Mouse (Mus musculus): ENCODE data around the gene Plcl2.
"Not testable (repeated sequence)": the region's sequence is repeated elsewhere in the genome, so short reads cannot be mapped to it uniquely, and the experiment has no call there.

The Plcl2 gene

GRCm38 (mm10) chr17:50621996-50622395 is 112.8 kb downstream of the Plcl2 start:
- no peak for DNase-seq (ENCODE audit: low read depth, low spot score)

DNA sequence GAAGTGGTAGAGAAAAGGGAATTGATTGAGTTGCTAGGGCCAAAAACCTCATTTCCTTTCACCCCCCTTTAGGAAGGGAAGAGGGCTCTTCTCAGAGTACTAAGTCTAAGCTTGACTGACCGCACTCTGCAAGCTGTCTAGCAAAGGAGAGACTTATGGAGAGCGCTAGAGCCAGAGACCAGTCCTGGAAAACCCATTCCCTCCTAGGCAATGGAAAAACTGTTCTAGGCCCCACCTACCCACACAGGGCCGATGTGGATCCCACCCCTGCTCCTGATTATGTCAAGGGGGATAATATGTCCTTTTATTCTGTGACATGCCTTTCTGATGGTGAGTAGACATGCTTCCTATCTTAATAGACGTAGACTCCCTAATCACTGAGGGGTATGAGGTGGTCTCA is 116.4 kb downstream of the Plcl2 start:
- no peak for DNase-seq (ENCODE audit: low read depth, low spot score)

DNA sequence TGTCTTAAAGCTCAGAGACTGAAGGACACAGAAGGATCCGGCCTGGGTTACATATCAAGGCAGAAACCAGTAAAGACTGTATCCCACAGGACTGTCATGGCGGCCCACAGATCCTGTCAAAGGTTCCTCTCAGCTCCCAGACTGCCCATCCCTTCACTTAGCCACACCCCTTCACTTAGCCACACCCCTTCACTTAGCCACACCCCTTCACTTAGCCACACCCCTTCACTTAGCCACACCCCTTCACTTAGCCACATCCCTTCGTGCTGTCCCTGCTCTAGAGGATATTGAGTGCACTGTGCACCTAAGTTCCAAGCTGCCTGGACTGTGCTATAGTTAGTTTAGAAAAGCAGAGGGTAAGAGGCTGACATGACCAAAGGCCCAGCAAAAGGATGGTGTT is 118.5 kb downstream of the Plcl2 start:
- DNase-seq (ENCODE audit: low read depth, low spot score) = no peak

DNA sequence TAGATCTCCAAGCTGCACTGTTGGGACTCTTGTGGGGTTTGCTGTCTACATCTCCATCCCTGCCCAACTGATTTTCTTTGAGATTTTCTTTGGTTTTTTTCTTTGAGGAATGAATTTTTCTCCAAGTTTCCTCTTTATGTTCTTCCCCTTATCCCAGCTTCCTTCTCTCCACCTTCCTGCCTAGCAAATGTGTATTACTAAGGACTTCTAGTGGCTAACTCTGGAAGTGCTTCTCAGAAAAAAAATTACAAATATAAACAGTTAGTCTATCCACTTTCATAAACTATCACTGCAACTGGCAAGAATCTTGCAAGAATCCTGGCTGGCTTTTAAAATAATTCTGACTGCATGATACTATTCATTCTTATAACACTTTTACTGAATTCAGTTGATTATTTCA is 119.5 kb downstream of the Plcl2 start:
- DNase-seq (ENCODE audit: low read depth, low spot score) = no peak

- not testable (repeated sequence) for DNase-seq (ENCODE audit: low read depth, low spot score)
These were observed 121.8 kb downstream of the Plcl2 start for GRCm38 (mm10) chr17:50630992-50631391.

GRCm38 (mm10) chr17:50634008-50634871 is 125.0 kb downstream of the Plcl2 start:
- DNase-seq (ENCODE audit: low read depth, low spot score) = no peak

DNA sequence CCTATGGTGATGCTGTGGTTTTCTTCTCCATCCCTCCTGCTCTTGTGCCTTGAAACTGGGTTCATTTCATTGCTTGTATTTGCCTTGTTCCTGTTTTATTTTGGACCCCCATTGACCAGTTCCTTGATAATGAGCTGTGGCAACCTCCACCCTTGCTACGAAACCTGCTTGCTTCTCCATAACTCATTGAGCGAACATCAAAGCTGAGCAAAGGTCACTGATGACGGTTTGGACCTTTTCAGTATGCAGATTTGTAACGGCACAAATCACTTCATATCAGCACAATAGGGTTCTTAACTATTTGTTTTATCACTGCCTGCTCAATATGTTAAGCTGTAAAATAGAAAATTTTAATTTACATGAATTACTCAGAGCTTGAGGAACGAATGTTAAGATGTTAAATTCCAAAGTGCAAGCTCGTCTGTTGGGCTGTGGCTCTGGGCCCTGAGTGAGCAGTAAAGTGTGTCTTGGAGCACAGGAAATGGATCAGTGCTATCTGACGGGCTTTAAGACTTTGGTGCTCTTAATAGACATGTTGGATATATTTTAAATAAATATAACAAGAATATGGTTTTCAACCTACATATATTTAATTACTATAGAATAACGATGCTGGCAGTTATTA is 126.9 kb downstream of the Plcl2 start:
- no peak for DNase-seq (ENCODE audit: low read depth, low spot score)

DNA sequence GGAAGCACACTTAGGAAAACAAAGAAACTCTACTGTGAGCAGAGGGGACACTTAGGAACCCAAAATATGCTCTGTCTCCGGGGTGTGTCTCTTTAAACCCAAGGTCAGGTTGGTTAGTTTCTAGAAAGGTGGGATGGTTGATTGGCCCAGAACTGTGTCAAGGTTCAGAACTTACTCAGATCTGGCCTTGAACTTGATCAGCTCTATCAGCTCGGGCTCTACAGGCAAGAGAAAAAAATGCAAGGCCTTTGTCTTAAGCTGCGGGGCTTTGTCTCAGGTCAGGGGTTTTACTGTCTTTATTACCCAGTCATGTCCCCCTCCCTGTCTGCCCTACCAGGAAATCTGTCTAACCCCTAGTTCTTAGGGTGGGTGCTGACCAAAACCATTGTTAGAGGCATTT is 129.6 kb downstream of the Plcl2 start:
- no peak for DNase-seq (ENCODE audit: low read depth, low spot score)

DNA sequence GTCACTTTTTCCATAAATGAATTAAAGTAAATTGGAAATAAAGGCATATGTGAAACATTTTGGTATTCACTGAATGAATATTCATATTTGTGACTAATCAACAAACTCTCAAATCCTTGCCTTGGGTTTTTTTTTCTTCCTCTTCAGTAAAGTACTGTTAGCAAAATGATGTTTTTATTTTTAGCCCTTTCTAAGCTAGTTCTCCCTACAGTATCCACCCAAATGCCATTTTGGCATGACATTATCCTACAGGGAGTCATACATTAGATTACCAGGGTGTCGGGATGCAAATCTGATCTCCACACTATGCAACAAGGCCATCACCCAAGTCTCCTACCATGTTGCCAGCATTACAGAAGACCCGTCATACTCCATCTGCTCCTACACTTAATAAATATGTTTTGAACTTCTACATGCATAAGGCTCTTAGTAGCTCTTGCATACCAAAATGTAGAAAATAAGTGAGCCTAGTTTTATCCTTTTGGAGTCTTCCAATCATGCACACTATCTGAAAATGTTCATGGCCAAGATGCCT is 131.9 kb downstream of the Plcl2 start:
- DNase-seq (ENCODE audit: low read depth, low spot score) = no peak

GRCm38 (mm10) chr17:50641879-50642278 is 132.7 kb downstream of the Plcl2 start:
- DNase-seq (ENCODE audit: low read depth, low spot score) = no peak

- DNase-seq (ENCODE audit: low read depth, low spot score) = no peak
These were observed 134.2 kb downstream of the Plcl2 start for GRCm38 (mm10) chr17:50643356-50643755.

GRCm38 (mm10) chr17:50643989-50644388 is 134.8 kb downstream of the Plcl2 start:
- DNase-seq (ENCODE audit: low read depth, low spot score) = no peak

- DNase-seq (ENCODE audit: low read depth, low spot score) = not testable (repeated sequence)
These were observed 138.9 kb downstream of the Plcl2 start for GRCm38 (mm10) chr17:50648141-50648540.

- DNase-seq (ENCODE audit: low read depth, low spot score) = no peak
These were observed 139.7 kb downstream of the Plcl2 start for GRCm38 (mm10) chr17:50648757-50649419.

DNA sequence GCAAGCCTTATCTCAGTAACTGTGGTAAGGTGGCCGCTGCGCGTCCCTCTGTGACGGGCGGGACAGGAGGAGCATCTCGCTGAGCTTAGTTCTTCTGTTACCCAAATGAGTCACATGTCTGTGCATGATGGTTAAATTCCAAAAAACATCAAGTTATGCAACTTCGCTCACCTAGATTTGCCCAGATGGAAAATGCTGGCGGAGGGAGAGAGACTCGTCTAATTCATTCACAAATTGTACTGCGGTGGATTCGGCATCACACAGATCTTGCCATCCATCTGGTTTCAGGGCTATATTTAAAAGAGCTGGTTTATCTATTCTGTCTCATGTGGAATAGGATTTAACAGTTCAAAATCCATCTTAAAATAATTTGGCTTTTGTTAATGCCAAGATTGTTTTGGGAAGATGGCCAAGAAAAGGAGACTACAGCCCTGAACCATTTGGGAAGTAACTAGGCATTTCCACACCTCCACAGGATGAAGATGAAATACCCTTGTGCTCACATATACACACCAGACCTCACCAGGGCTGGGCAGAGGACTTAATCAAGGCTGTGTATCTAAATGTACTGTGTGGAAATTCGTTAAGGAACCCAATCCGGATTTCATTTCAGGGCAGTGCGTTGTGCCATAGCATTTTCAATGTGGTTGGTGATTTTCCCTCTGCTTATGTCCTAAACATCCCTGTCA is 141.5 kb downstream of the Plcl2 start:
- DNase-seq (ENCODE audit: low read depth, low spot score) = no peak

GRCm38 (mm10) chr17:50654741-50655415 is 145.7 kb downstream of the Plcl2 start:
- DNase-seq (ENCODE audit: low read depth, low spot score) = no peak

GRCm38 (mm10) chr17:50655416-50655776 is 146.2 kb downstream of the Plcl2 start:
- DNase-seq (ENCODE audit: low read depth, low spot score) = no peak

- no peak for DNase-seq (ENCODE audit: low read depth, low spot score)
These were observed 148.1 kb downstream of the Plcl2 start for GRCm38 (mm10) chr17:50657321-50657720.

DNA sequence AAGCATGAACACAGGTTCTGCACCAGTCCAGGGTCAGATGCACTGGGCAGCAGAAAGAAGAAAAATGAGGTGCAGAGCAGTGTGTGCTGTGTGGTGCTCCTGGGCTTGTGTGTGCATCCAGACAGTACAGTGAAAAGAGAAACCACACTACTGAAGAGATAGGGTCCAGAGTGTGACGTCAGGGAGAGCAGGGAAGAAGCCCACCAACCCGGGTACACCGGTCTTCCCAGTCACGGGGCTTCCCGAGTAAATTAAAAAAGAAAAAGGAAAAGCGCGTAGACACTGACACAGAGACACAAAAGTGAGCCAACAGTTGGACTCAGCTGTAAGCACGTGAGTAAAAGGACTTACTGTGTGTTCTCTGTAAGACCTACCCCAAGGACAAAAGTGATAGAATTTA is 149.7 kb downstream of the Plcl2 start:
- DNase-seq (ENCODE audit: low read depth, low spot score) = no peak

DNA sequence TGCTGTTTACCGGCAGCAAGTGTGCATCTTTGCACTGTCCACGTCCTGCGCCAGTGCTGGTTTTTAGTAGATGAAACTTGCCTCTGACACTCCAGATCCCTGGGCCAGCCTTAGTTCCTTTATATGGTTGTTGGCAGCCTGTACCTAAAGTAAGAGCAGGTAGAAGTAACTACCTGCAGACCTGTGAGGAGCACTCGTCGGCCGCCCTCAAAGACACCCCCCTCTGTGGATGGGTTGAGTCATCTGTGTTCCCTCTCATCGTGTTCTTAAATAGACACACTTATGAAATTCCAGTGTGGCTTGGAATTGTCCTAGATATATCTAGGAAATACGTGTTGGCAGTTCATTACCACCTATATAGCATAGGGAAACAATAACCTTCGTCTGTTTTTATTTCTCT is 158.4 kb downstream of the Plcl2 start:
- no peak for DNase-seq (ENCODE audit: low read depth, low spot score)

DNA sequence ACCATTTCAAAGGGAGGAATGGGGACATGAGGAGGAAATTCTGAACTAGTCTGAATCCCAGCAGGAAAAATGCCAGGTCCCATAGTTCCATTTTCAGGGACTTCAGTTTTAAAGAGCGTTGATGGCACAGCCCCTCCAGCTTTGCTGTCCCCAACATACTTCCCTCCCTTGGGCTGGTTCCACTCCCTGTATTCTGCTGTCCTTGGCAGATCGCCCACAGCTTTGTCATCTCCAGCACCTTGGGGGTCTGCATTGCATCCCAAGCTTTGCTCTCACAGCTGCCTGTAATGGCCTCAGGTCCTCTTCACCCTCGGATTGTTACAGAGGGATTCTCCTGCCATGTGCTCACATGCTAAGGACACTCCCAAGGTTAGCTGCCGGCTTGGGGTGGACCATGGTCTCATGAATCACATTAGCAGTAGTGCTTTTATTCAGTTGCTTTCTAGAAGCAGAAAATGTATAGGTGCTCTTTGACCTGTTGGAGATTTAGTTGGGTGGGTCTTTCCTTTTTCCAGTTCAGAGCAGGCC is 159.5 kb downstream of the Plcl2 start:
- DNase-seq (ENCODE audit: low read depth, low spot score) = no peak
